Mouse (Mus musculus) MEL (cell line): ENCODE results near the gene Kcnh6. TPM values are rescaled to one million over a fixed set of nuclear protein-coding genes. Genes with fewer than 3 reads are reported as not detected.

ENCODE experiments used
- DNase-seq: peaks from one replicate; pipeline ENCODE4 v3.0.0; 2011; ENCODE audit warnings: low read depth, low spot score
- H3K27ac ChIP-seq: 2 replicates; pipeline ENCODE4 v1.5.1; 2012; ENCODE audit warnings: low read depth, mild to moderate bottlenecking, control low read depth, low read length, moderate library complexity; ENCODE audit not compliant: control insufficient read depth
- H3K27me3 ChIP-seq, 2 experiments: fragments of 150-350 bp in 1 of 2; sonication (generic) in 1 of 2; 2 replicates each; pipeline ENCODE4 v1.6.1; 2012; ENCODE audit warnings: low read length in 2 of 2, mild to moderate bottlenecking in 2 of 2, improper control_type of control experiment in 1 of 2, moderate library complexity in 1 of 2; ENCODE audit not compliant: insufficient read depth in 2 of 2, control insufficient read depth in 1 of 2
- H3K36me3 ChIP-seq, 2 experiments: 2 replicates each; pipeline ENCODE4 v1.6.1; 2012 to 2014; ENCODE audit warnings: low read length in 2 of 2, improper control_type of control experiment in 1 of 2, inconsistent platforms in 1 of 2, mild to moderate bottlenecking in 1 of 2; ENCODE audit not compliant: insufficient read depth in 2 of 2, control insufficient read depth in 1 of 2
- H3K4me1 ChIP-seq, 2 experiments: fragments of 150-350 bp in 1 of 2; sonication (generic) in 1 of 2; 2 replicates each; pipeline ENCODE4 v1.6.1; 2012; ENCODE audit warnings: low read length in 2 of 2, improper control_type of control experiment in 1 of 2, mild to moderate bottlenecking in 1 of 2; ENCODE audit not compliant: insufficient read depth in 2 of 2, control insufficient read depth in 1 of 2
- H3K4me3 ChIP-seq, 2 experiments: fragments of 150-350 bp in 1 of 2; sonication (generic) in 1 of 2; 2 replicates each; pipeline ENCODE4 v1.5.1; 2012; ENCODE audit warnings: low read depth in 2 of 2, low read length in 2 of 2, mild to moderate bottlenecking in 2 of 2, moderate library complexity in 2 of 2, control low read depth in 1 of 2, improper control_type of control experiment in 1 of 2; ENCODE audit not compliant: control insufficient read depth in 1 of 2, insufficient read depth in 1 of 2
- H3K79me2 ChIP-seq: 2 replicates; pipeline ENCODE4 v1.6.1; 2012; ENCODE audit warnings: mild to moderate bottlenecking, low read length, moderate library complexity; ENCODE audit not compliant: control insufficient read depth, poor library complexity, insufficient read depth
- H3K9ac ChIP-seq: 2 replicates; pipeline ENCODE4 v1.6.1; 2012; ENCODE audit warnings: low read depth, mild to moderate bottlenecking, control low read depth, low read length, moderate library complexity; ENCODE audit not compliant: control insufficient read depth, poor library complexity, severe bottlenecking
- H3K9me3 ChIP-seq: fragments of 150-350 bp; sonication (generic); replicated peaks from 2 replicates; pipeline ENCODE4 v1.6.1; 2012; ENCODE audit warnings: mild to moderate bottlenecking, low read length, improper control_type of control experiment, moderate library complexity; ENCODE audit not compliant: insufficient read depth
- BHLHE40 ChIP-seq: IDR thresholded peaks from 2 replicates; pipeline ENCODE4 v1.6.1; 2012; ENCODE audit warnings: low read depth, mild to moderate bottlenecking, inconsistent platforms, low read length, improper control_type of control experiment, borderline replicate concordance
- CHD1 ChIP-seq: IDR thresholded peaks from 2 replicates; pipeline ENCODE4 v1.6.1; 2012; ENCODE audit warnings: low read depth, mild to moderate bottlenecking, inconsistent platforms, low read length, improper control_type of control experiment
- CTCF ChIP-seq, 3 experiments: IDR thresholded peaks in 2 of 3; conservative IDR thresholded peaks in 1 of 3; 2 replicates each; pipeline ENCODE4 v1.5.1; 2011 to 2012; ENCODE audit warnings: low read length in 3 of 3, low read depth in 2 of 3, mild to moderate bottlenecking in 2 of 3, improper control_type of control experiment in 1 of 3, inconsistent platforms in 1 of 3, mixed read lengths in 1 of 3, moderate library complexity in 1 of 3; ENCODE audit not compliant: control insufficient read depth in 1 of 3, insufficient read depth in 1 of 3, poor library complexity in 1 of 3, severe bottlenecking in 1 of 3
- EP300 ChIP-seq, 2 experiments: IDR thresholded peaks; 2 replicates each; pipeline ENCODE4 v1.6.1; 2011; ENCODE audit warnings: improper control_type of control experiment in 2 of 2, low read length in 2 of 2, low read depth in 1 of 2, mild to moderate bottlenecking in 1 of 2
- ETS1 ChIP-seq: IDR thresholded peaks from 2 replicates; pipeline ENCODE4 v1.6.1; 2012; ENCODE audit warnings: low read depth, mild to moderate bottlenecking, inconsistent platforms, low read length, improper control_type of control experiment, moderate library complexity
- GABPA ChIP-seq: IDR thresholded peaks from 2 replicates; pipeline ENCODE4 v1.6.1; 2012; ENCODE audit warnings: low read depth, mild to moderate bottlenecking, inconsistent platforms, low read length, improper control_type of control experiment, moderate library complexity
- GATA1 ChIP-seq: IDR thresholded peaks from 2 replicates; pipeline ENCODE4 v1.6.1; 2011; ENCODE audit warnings: low read depth, low read length, improper control_type of control experiment
- JUND ChIP-seq: IDR thresholded peaks from 2 replicates; pipeline ENCODE4 v1.6.1; 2011; ENCODE audit warnings: low read depth, mild to moderate bottlenecking, improper control_type of control experiment, low read length
- KAT2A ChIP-seq: conservative IDR thresholded peaks from 2 replicates; pipeline ENCODE4 v1.6.1; 2012; ENCODE audit warnings: low read depth, low read length, improper control_type of control experiment, inconsistent platforms
- MAX ChIP-seq: IDR thresholded peaks from 2 replicates; pipeline ENCODE4 v1.6.1; 2011; ENCODE audit warnings: low read length, improper control_type of control experiment
- MAZ ChIP-seq: IDR thresholded peaks from 2 replicates; pipeline ENCODE4 v1.6.1; 2012; ENCODE audit warnings: low read depth, mild to moderate bottlenecking, inconsistent platforms, low read length, improper control_type of control experiment
- MEF2A ChIP-seq: IDR thresholded peaks from 2 replicates; pipeline ENCODE4 v1.6.1; 2014; ENCODE audit warnings: low read depth, mild to moderate bottlenecking, inconsistent platforms, low read length, improper control_type of control experiment; ENCODE audit not compliant: poor library complexity, insufficient replicate concordance, severe bottlenecking; ENCODE audit errors: extremely low read depth
- MYB ChIP-seq: IDR thresholded peaks from 2 replicates; pipeline ENCODE4 v1.6.1; 2011; ENCODE audit warnings: mild to moderate bottlenecking, low read depth, low read length, improper control_type of control experiment
- MYC ChIP-seq: IDR thresholded peaks from 2 replicates; pipeline ENCODE4 v1.6.1; 2011; ENCODE audit warnings: low read depth, mild to moderate bottlenecking, low read length, improper control_type of control experiment, moderate library complexity
- NRF1 ChIP-seq: IDR thresholded peaks from 2 replicates; pipeline ENCODE4 v1.6.1; 2014; ENCODE audit warnings: low read depth, mild to moderate bottlenecking, inconsistent platforms, low read length, improper control_type of control experiment, moderate library complexity; ENCODE audit not compliant: poor library complexity, insufficient read depth, severe bottlenecking
- POLR2AphosphoS5 ChIP-seq: IDR thresholded peaks from 2 replicates; pipeline ENCODE4 v1.6.1; 2012; ENCODE audit warnings: low read depth, borderline replicate concordance, mild to moderate bottlenecking, inconsistent platforms, low read length, moderate library complexity, mixed read lengths
- RAD21 ChIP-seq: IDR thresholded peaks from 2 replicates; pipeline ENCODE4 v1.6.1; 2011; ENCODE audit warnings: mild to moderate bottlenecking, low read depth, low read length, improper control_type of control experiment
- RCOR1 ChIP-seq: IDR thresholded peaks from 2 replicates; pipeline ENCODE4 v1.6.1; 2012; ENCODE audit warnings: low read depth, mild to moderate bottlenecking, inconsistent platforms, low read length, improper control_type of control experiment
- SMC3 ChIP-seq: IDR thresholded peaks from 2 replicates; pipeline ENCODE4 v1.6.1; 2011; ENCODE audit warnings: low read depth, low read length, improper control_type of control experiment
- TBP ChIP-seq: IDR thresholded peaks from 2 replicates; pipeline ENCODE4 v1.8.0; 2011; ENCODE audit warnings: low read depth, low read length, improper control_type of control experiment
- UBTF ChIP-seq: IDR thresholded peaks from 2 replicates; pipeline ENCODE4 v1.6.1; 2012; ENCODE audit warnings: low read depth, mild to moderate bottlenecking, inconsistent platforms, low read length, improper control_type of control experiment, moderate library complexity, borderline replicate concordance; ENCODE audit not compliant: insufficient read depth
- USF1 ChIP-seq: IDR thresholded peaks from 2 replicates; pipeline ENCODE4 v1.6.1; 2014; ENCODE audit warnings: low read depth, mild to moderate bottlenecking, inconsistent platforms, low read length, improper control_type of control experiment, moderate library complexity
- ZC3H11A ChIP-seq: IDR thresholded peaks from 2 replicates; pipeline ENCODE4 v1.6.1; 2012; ENCODE audit warnings: low read depth, mild to moderate bottlenecking, inconsistent platforms, low read length, improper control_type of control experiment
- ZKSCAN1 ChIP-seq: IDR thresholded peaks from 2 replicates; pipeline ENCODE4 v1.6.1; 2012; ENCODE audit warnings: low read depth, mild to moderate bottlenecking, inconsistent platforms, low read length, improper control_type of control experiment, moderate library complexity
- polyA plus RNA-seq, 2 experiments: library from polyadenylated mRNA; stranded (reverse) in 1 of 2; unstranded in 1 of 2; fragments of >175 nt in 1 of 2; fragments of >200 nt in 1 of 2; gene quantifications; 2 replicates each; pipeline versions ENCODE4 v1.2.1 to v1.2.4; 2012; ENCODE audit warnings: low replicate concordance in 2 of 2, low read depth in 1 of 2; ENCODE audit not compliant: insufficient read length in 2 of 2, insufficient read depth in 1 of 2, missing spikeins in 1 of 2
- total RNA-seq: library from RNA; depleted of rRNA; stranded (reverse); fragments of 300-350 nt; gene quantifications from 2 replicates; pipeline ENCODE4 v1.2.3, GENCODE M21; 2012

The Kcnh6 gene
- total and polyA plus RNA-seq, 3 experiments = 0.04 to 0.07 TPM; not detected in 1

- TF ChIP-seq BHLHE40 = no peak
Observed at GRCm38 (mm10) chr11:106037418-106037751, 29.5 kb downstream of the Kcnh6 start (continued).

DNA sequence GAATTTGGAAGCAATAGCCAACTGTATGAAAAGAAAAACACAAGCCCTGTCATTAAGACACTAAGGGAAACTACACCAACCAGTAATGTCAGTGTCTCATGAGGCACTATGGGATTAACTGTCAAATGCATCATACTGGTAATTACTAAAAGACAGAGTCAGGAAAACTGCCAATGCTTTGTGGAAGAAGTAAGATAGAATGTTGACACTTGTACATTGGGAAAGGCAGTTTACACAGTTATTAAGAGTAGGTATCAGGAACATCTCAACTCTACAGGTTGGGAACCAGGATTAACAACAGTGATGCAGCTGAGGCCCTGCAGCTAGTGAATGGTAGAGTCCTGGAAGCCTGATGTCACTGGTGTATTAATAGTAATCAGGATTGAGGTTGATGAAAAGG lies 36.4 kb downstream of the Kcnh6 start:
- H3K27ac ChIP-seq = no peak overlapping the region
- H3K9ac ChIP-seq = no peak overlapping the region
- no peak overlapping the region for H3K4me3 ChIP-seq
- no peaks in the 10 kb centered on the region for H3K27me3 ChIP-seq
- H3K4me1 ChIP-seq = peaks cover 24 to 28% of the 10 kb centered on the region in 2 experiments
- no peaks in the 10 kb centered on the region for H3K9me3 ChIP-seq
- DNase-seq = no peak
- peaks cover 37 to 43% of the 10 kb centered on the region in 2 experiments for H3K36me3 ChIP-seq
- H3K79me2 ChIP-seq = peaks cover 48% of the 10 kb centered on the region
- TF ChIP-seq KAT2A (no peak), RCOR1 (no peak), POLR2AphosphoS5 (no peak), MAZ (no peak), MEF2A (no peak), MAX (no peak), GABPA (no peak), USF1 (no peak), TBP (no peak), MYC (no peak), ZC3H11A (no peak), ETS1 (no peak)

GRCm38 (mm10) chr11:106045256-106045655 lies 37.3 kb downstream of the Kcnh6 start:
- H3K9ac ChIP-seq = no peak overlapping the region
- H3K79me2 ChIP-seq = peaks cover 42% of the 10 kb centered on the region
- peaks cover 22 to 24% of the 10 kb centered on the region in 2 experiments for H3K4me1 ChIP-seq
- H3K9me3 ChIP-seq = no peaks in the 10 kb centered on the region
- peaks cover 38 to 41% of the 10 kb centered on the region in 2 experiments for H3K36me3 ChIP-seq
- H3K27me3 ChIP-seq = no peaks in the 10 kb centered on the region
- TF ChIP-seq UBTF (no peak), NRF1 (no peak), SMC3 (no peak), JUND (no peak), CTCF (IDR thresholded peaks at IDR 0.05 in 2 of 3, conservative IDR thresholded peaks at IDR 0.05 in 1 of 3; ENCODE audit: control insufficient read depth in 1 of 3, insufficient read depth in 1 of 3, low read depth in 2 of 3, low read length in 3 of 3, poor library complexity in 1 of 3, severe bottlenecking in 1 of 3) (no peak), MYC (no peak), ZKSCAN1 (no peak), EP300 (IDR thresholded peaks at IDR 0.05; ENCODE audit: low read depth in 1 of 2, low read length in 2 of 2) (peak; percentile 45 to 60), MYB (no peak), ZC3H11A (no peak), TBP (no peak), CHD1 (no peak), RAD21 (no peak), MEF2A (no peak), GATA1 (peak; percentile 60)
- TF ChIP-seq, all 39 proteins: peak for 2
- DNase-seq = no peak
- Histone ChIP-seq H3K27ac (no peak overlapping the region), H3K4me3 (no peak overlapping the region)
